Mouse (Mus musculus) brain, embryonic 14.5 days (tissue): ENCODE measurements at regions not wholly inside any gene's neighbourhood (a gene's known extent, or its start where the extent isn't known, plus 50 kb on each side); places are given as distances from the start of the nearest gene placed in this dataset.

Experiments used
- CTCF ChIP-seq: fragments of 200-500 bp; IDR thresholded peaks from 2 replicates; pipeline ENCODE4 v1.5.1; 2012; ENCODE audit warnings: inconsistent platforms, mild to moderate bottlenecking, moderate library complexity, borderline replicate concordance; ENCODE audit not compliant: insufficient read depth, insufficient read length; ENCODE audit errors: extremely low read depth
- POLR2A ChIP-seq: fragments of 200-500 bp; IDR thresholded peaks from 2 replicates; pipeline ENCODE4 v1.6.1; 2012; ENCODE audit warnings: mild to moderate bottlenecking, inconsistent platforms, borderline replicate concordance; ENCODE audit not compliant: poor library complexity, insufficient read depth, insufficient read length, severe bottlenecking; ENCODE audit errors: extremely low read depth

DNA sequence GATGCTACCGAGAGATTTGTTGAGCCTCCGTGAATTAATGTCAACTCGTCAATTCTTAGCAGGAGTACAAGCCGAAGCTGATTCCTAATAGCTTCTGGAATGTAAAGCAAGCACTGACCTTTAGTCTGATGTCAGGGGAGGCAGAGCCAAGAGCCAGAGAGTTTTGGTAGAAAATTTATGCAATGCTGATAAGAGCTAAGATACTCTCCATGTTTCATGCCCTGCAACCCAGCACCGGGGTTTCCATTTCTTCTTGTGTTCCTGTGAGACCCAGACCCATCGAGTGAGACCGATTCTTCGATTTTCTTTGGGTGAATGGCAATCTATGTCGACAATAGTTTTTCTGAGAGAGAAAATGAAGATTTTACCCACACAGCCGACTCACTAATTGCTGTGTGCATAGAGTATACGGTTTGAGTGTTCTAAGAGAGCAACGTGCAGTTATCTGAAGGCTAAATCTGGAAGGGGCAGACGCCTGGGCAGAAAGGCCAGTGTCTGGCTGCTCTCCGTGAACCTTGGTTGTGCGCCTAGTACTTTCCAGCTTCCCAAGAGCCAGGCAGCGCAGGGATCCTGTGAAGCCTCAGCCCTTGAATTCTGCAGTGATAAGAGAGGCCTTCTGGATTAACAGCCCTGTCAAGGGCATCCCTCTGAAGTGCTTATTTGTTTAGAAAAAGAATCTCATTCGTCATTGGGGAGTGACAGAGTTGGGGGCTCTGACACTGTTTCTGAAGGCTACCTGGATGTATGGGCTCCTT lies 296.1 kb upstream of the Fam241a start:
- TF ChIP-seq CTCF (no peak), POLR2A (no peak)
